Mouse (Mus musculus) ES-E14 (cell line): ENCODE measurements around the gene Tceanc2. TPM values are rescaled to one million over a fixed set of nuclear protein-coding genes. Genes with fewer than 3 reads are reported as not detected.

ENCODE experiments used
- DNase-seq: peaks from one replicate; pipeline ENCODE4 v3.0.0-alpha.2; 2013; ENCODE audit warnings: low read depth, low spot score
- H3K27ac ChIP-seq: 2 replicates; pipeline ENCODE4 v1.5.1; 2012; ENCODE audit warnings: low read depth, mild to moderate bottlenecking, low read length, moderate library complexity, mixed read lengths; ENCODE audit not compliant: poor library complexity, insufficient read depth, severe bottlenecking
- H3K36me3 ChIP-seq: 2 replicates; pipeline ENCODE4 v1.6.1; 2012; ENCODE audit warnings: mild to moderate bottlenecking, low read length, moderate library complexity, mixed read lengths; ENCODE audit not compliant: control insufficient read depth, poor library complexity, insufficient read depth, severe bottlenecking
- H3K4me1 ChIP-seq, 2 experiments: fragments of 150-350 bp in 1 of 2; sonication (generic) in 1 of 2; 2 replicates each; pipeline ENCODE4 v1.6.1; 2012; ENCODE audit warnings: low read length in 2 of 2, mild to moderate bottlenecking in 1 of 2, mixed read lengths in 1 of 2; ENCODE audit not compliant: control insufficient read depth in 2 of 2, insufficient read depth in 2 of 2, poor library complexity in 1 of 2
- H3K4me3 ChIP-seq, 2 experiments: fragments of 150-350 bp in 1 of 2; sonication (generic) in 1 of 2; 2 replicates each; pipeline ENCODE4 v1.5.1; 2012; ENCODE audit warnings: low read length in 2 of 2, low read depth in 1 of 2, mild to moderate bottlenecking in 1 of 2, mixed read lengths in 1 of 2; ENCODE audit not compliant: insufficient read depth in 1 of 2, poor library complexity in 1 of 2, severe bottlenecking in 1 of 2
- H3K9ac ChIP-seq: 2 replicates; pipeline ENCODE4 v1.6.1; 2012; ENCODE audit warnings: low read depth, mild to moderate bottlenecking, low read length, mixed read lengths; ENCODE audit not compliant: poor library complexity, insufficient read depth, severe bottlenecking
- H3K9me3 ChIP-seq: fragments of 150-350 bp; sonication (generic); 2 replicates; pipeline ENCODE4 v1.6.1; 2012; ENCODE audit warnings: low read depth, mild to moderate bottlenecking, low read length; ENCODE audit not compliant: control insufficient read depth, insufficient read depth
- CHD2 ChIP-seq: IDR thresholded peaks from 2 replicates; pipeline ENCODE4 v1.6.1; 2014; ENCODE audit warnings: mild to moderate bottlenecking, low read depth, low read length, inconsistent platforms
- HCFC1 ChIP-seq: IDR thresholded peaks from 2 replicates; pipeline ENCODE4 v1.6.1; 2012; ENCODE audit warnings: low read length, inconsistent platforms, borderline replicate concordance; ENCODE audit not compliant: insufficient read depth
- MAFK ChIP-seq: IDR thresholded peaks from 2 replicates; pipeline ENCODE4 v1.6.1; 2014; ENCODE audit warnings: mild to moderate bottlenecking, low read depth, low read length, inconsistent platforms; ENCODE audit not compliant: insufficient read depth
- ZC3H11A ChIP-seq: IDR thresholded peaks from 2 replicates; pipeline ENCODE4 v1.6.1; 2012; ENCODE audit warnings: low read depth, mild to moderate bottlenecking, inconsistent platforms, low read length, borderline replicate concordance
- ZNF384 ChIP-seq: IDR thresholded peaks from 2 replicates; pipeline ENCODE4 v1.6.1; 2012; ENCODE audit warnings: low read depth, low read length, inconsistent platforms
- in situ Hi-C, 2 experiments: fragments of 600-800 bp; cut with MboI; formaldehyde crosslinking; loops; one replicate each; pipeline ENCODE4 v1.15.1; 2025; ENCODE audit warnings: low sequenced_read_pairs in 2 of 2, inconsistent platforms in 1 of 2; ENCODE audit not compliant: unreplicated experiment in 2 of 2
- total RNA-seq: library from RNA; depleted of rRNA; stranded (reverse); fragments of 300-350 nt; gene quantifications from 2 replicates; pipeline ENCODE4 v1.2.3, GENCODE M21; 2012; rRNA removed

Gene Tceanc2
- total RNA-seq, 1 experiment, result 7.1 TPM

- no peak overlapping the region for H3K4me3 ChIP-seq
- no peak overlapping the region for H3K27ac ChIP-seq
- DNase-seq, result no peak
- in situ Hi-C loops, result no loop called here
- TF ChIP-seq CHD2 (no peak), ZNF384 (no peak), MAFK (no peak), ZC3H11A (no peak), HCFC1 (no peak)
- no peaks in the 10 kb centered on the region for H3K36me3 ChIP-seq
- H3K9ac ChIP-seq, result no peak overlapping the region
- H3K9me3 ChIP-seq, result no peaks in the 10 kb centered on the region
- H3K4me1 ChIP-seq, result peaks cover 0 to 2% of the 10 kb centered on the region in 2 experiments; a peak in 1 of 4 replicates
Observed at GRCm38 (mm10) chr4:107084858-107085257, 94.1 kb downstream of the Tceanc2 start.

- in situ Hi-C loops, result no loop called here
- peaks cover 0 to 2% of the 10 kb centered on the region in 2 experiments; a peak in 1 of 4 replicates for H3K4me1 ChIP-seq
- no peak overlapping the region for H3K9ac ChIP-seq
- no peaks in the 10 kb centered on the region for H3K9me3 ChIP-seq
- no peak for TF ChIP-seq HCFC1
- no peak for TF ChIP-seq MAFK
- no peak for TF ChIP-seq CHD2
- TF ChIP-seq ZC3H11A, result no peak
- TF ChIP-seq ZNF384, result no peak
- no peak overlapping the region for H3K4me3 ChIP-seq
- DNase-seq, result no peak
- H3K36me3 ChIP-seq, result no peaks in the 10 kb centered on the region
- H3K27ac ChIP-seq, result no peak overlapping the region
Observed at GRCm38 (mm10) chr4:107084343-107084742, 94.6 kb downstream of the Tceanc2 start.

Other genes starting within 250 kb of the Tceanc2 start
- 59.2 and 60.1 TPM in 2 replicates for gene Mrpl37, start 112.2 kb downstream of the Tceanc2 start, total RNA-seq
- 8.8 and 9.3 TPM in 2 replicates for gene Cyb5rl, start 112.1 kb downstream of the Tceanc2 start, total RNA-seq
- 0.09 and 0.32 TPM in 2 replicates for gene Cdcp2, start 82.2 kb downstream of the Tceanc2 start, total RNA-seq
- 249 and 298 TPM in 2 replicates for gene Tmem59, start 717 bp downstream of the Tceanc2 start, total RNA-seq
- gene Ldlrad1, start 30.1 kb upstream of the Tceanc2 start, total RNA-seq, result not detected in 2 replicates
- gene Lrrc42, start 74.4 kb upstream of the Tceanc2 start, total RNA-seq, result 14.4 and 24.0 TPM in 2 replicates
- gene Hspb11, start 74.5 kb upstream of the Tceanc2 start, total RNA-seq, result 6.4 and 9.4 TPM in 2 replicates
- not detected in 2 replicates for gene Dio1, start 128.1 kb upstream of the Tceanc2 start, total RNA-seq
- gene Yipf1, start 135.2 kb upstream of the Tceanc2 start, total RNA-seq, result 31.6 and 34.5 TPM in 2 replicates
- 102 and 188 TPM in 2 replicates for gene Ndc1, start 188.7 kb upstream of the Tceanc2 start, total RNA-seq